ENCODE assay signal across 28 mouse cellular contexts in genomic region chr6:4009548-4009947, GRCm38 (mm10). TPM values are rescaled to one million over a fixed set of nuclear protein-coding genes. Genes with fewer than 3 reads are reported as not detected.
A peak's percentile ranks its signal among the peaks of the same experiment; 100 is the strongest.
DNase-seq lines count a peak whose midpoint lies in the region; ATAC-seq and TF ChIP-seq lines count a peak whose summit lies in the region.
"Had no signal": no experiment of that assay in that cellular context is flagged by ENCODE, and none has a peak within 500 bp of the region (broad histone marks: within the 10 kb centered on the region; RNA-seq: fewer than 3 reads in every experiment).

No protein-coding gene starts in this region.

- peak; percentile 32 to 73 for DNase-seq in heart, adult 18-20 months
- DNase-seq in lung, postnatal 10 days: no peak
- DNase-seq in heart, postnatal 0 days (ENCODE audit: low spot score): peak; percentile 55
- DNase-seq in kidney, postnatal 4 days: peak; percentile 5 to 18
- DNase-seq in ovary, postnatal 36 days (ENCODE audit: low spot score): no peak
- DNase-seq in hindbrain, postnatal 0 days (ENCODE audit: low spot score): no peak
- DNase-seq: adrenal gland, postnatal 36 days; cerebellum, adult 8-10 months; gastrocnemius, postnatal 14 days; liver, embryonic 13.5 days had no signal

- no peaks in the 10 kb centered on the region for H3K36me3 ChIP-seq in heart, embryonic 11.5 days (ENCODE audit: control insufficient read depth, insufficient read depth, low read length)
- peaks cover 3% of the 10 kb centered on the region; the same call in 1 of the 2 replicates for H3K36me3 ChIP-seq in lung, embryonic 16.5 days (ENCODE audit: control insufficient read depth, insufficient read depth, low read length)
- H3K36me3 ChIP-seq in heart, postnatal 0 days (replicated peaks; ENCODE audit: control insufficient read depth, insufficient read depth, low read length): no peaks in the 10 kb centered on the region
- H3K36me3 ChIP-seq in hindbrain, postnatal 0 days (ENCODE audit: insufficient read depth, low read length): no peaks in the 10 kb centered on the region
- H3K36me3 ChIP-seq: embryonic facial prominence, embryonic 15.5 days; forebrain, embryonic 10.5 days; limb, embryonic 12.5 days; liver, embryonic 13.5 days; neural tube, embryonic 12.5 days; stomach, embryonic 15.5 days had no signal

- no peak overlapping the region for H3K4me2 ChIP-seq in heart, embryonic 11.5 days
- no peak overlapping the region for H3K4me2 ChIP-seq in lung, embryonic 16.5 days (ENCODE audit: low read depth, low read length)
- H3K4me2 ChIP-seq in heart, postnatal 0 days (ENCODE audit: low read depth, low read length): no peak overlapping the region
- H3K4me2 ChIP-seq in hindbrain, postnatal 0 days (ENCODE audit: low read depth, low read length): no peak overlapping the region
- H3K4me2 ChIP-seq: embryonic facial prominence, embryonic 15.5 days; limb, embryonic 12.5 days; liver, embryonic 13.5 days; midbrain, embryonic 11.5 days; neural tube, embryonic 12.5 days; stomach, embryonic 15.5 days had no signal

- 0 out of 2 replicates have a peak, but pooled peaks have one; percentile 60 for TF ChIP-seq EP300 in heart, postnatal 0 days (IDR thresholded peaks at IDR 0.05; ENCODE audit: low read depth)

- no peak overlapping the region for H3K9ac ChIP-seq in heart, embryonic 11.5 days (ENCODE audit: low read depth, low read length)
- H3K9ac ChIP-seq in lung, embryonic 16.5 days (ENCODE audit: low read length): no peak overlapping the region
- H3K9ac ChIP-seq in heart, postnatal 0 days (replicated peaks; ENCODE audit: low read depth, low read length): no peak overlapping the region
- no peak overlapping the region for H3K9ac ChIP-seq in hindbrain, postnatal 0 days (replicated peaks; ENCODE audit: low read length)
- H3K9ac ChIP-seq: embryonic facial prominence, embryonic 15.5 days; limb, embryonic 12.5 days; liver, embryonic 13.5 days; neural tube, embryonic 12.5 days; stomach, embryonic 15.5 days had no signal

- no peak overlapping the region for H3K27ac ChIP-seq in heart, embryonic 11.5 days (ENCODE audit: low read depth, low read length)
- H3K27ac ChIP-seq in lung, embryonic 16.5 days (ENCODE audit: low read length): no peak overlapping the region
- peak overlapping the region; percentile 15; the same call in 1 of the 2 replicates for H3K27ac ChIP-seq in heart, postnatal 0 days (ENCODE audit: low read depth)
- H3K27ac ChIP-seq in hindbrain, postnatal 0 days: no peak overlapping the region
- H3K27ac ChIP-seq: embryonic facial prominence, embryonic 15.5 days; forebrain, embryonic 10.5 days; layer of hippocampus, adult 2 months; limb, embryonic 12.5 days; liver, embryonic 13.5 days; macrophage; neural tube, embryonic 12.5 days; stomach, embryonic 15.5 days had no signal

- no peak overlapping the region for H3K4me3 ChIP-seq in heart, embryonic 11.5 days (ENCODE audit: low read depth, low read length)
- H3K4me3 ChIP-seq in lung, embryonic 16.5 days (ENCODE audit: low read length): no peak overlapping the region
- H3K4me3 ChIP-seq in heart, postnatal 0 days (ENCODE audit: low read depth, low read length): no peak overlapping the region
- no peak overlapping the region for H3K4me3 ChIP-seq in hindbrain, postnatal 0 days (ENCODE audit: low read length)
- H3K4me3 ChIP-seq: embryonic facial prominence, embryonic 15.5 days; forebrain, embryonic 10.5 days; layer of hippocampus, adult 2 months; limb, embryonic 12.5 days; liver, embryonic 13.5 days; neural tube, embryonic 12.5 days; stomach, embryonic 15.5 days had no signal

- H3K9me3 ChIP-seq in heart, embryonic 11.5 days (replicated peaks; ENCODE audit: control insufficient read depth, low read length): no peaks in the 10 kb centered on the region
- H3K9me3 ChIP-seq in lung, embryonic 16.5 days (ENCODE audit: control insufficient read depth, low read length): no peaks in the 10 kb centered on the region
- no peaks in the 10 kb centered on the region for H3K9me3 ChIP-seq in heart, postnatal 0 days (replicated peaks; ENCODE audit: control insufficient read depth, low read length)
- no peaks in the 10 kb centered on the region for H3K9me3 ChIP-seq in hindbrain, postnatal 0 days (ENCODE audit: low read length)
- H3K9me3 ChIP-seq: embryonic facial prominence, embryonic 15.5 days; forebrain, embryonic 10.5 days; limb, embryonic 12.5 days; liver, embryonic 13.5 days; neural tube, embryonic 12.5 days; stomach, embryonic 15.5 days had no signal

- no peak for ATAC-seq in heart, embryonic 11.5 days (replicated peaks; ENCODE audit: insufficient number of reproducible peaks, low FRiP score, low TSS enrichment)
- ATAC-seq in lung, embryonic 16.5 days (ENCODE audit: low read depth): peak; percentile 62
- ATAC-seq in heart, postnatal 0 days (ENCODE audit: insufficient read depth, low read depth): peak; percentile 58; the same call in 1 of the 2 replicates
- ATAC-seq in hindbrain, postnatal 0 days: no peak
- ATAC-seq: activated CD4-positive, CD25-positive, alpha-beta regulatory T cell, adult 4 months; inflammation-experienced regulatory T-cells, adult 6 months; Patski had no signal

- TF ChIP-seq CTCF in heart, postnatal 0 days (IDR thresholded peaks at IDR 0.05; ENCODE audit: low read depth): no peak
- TF ChIP-seq CTCF in hindbrain, postnatal 0 days (IDR thresholded peaks at IDR 0.05; ENCODE audit: low read depth): no peak

- H3K4me1 ChIP-seq in heart, embryonic 11.5 days (ENCODE audit: control insufficient read depth, insufficient read depth, low read length): no peaks in the 10 kb centered on the region
- H3K4me1 ChIP-seq in lung, embryonic 16.5 days (replicated peaks; ENCODE audit: control insufficient read depth, insufficient read depth, low read length): peaks cover 7% of the 10 kb centered on the region
- H3K4me1 ChIP-seq in heart, postnatal 0 days (ENCODE audit: control insufficient read depth, insufficient read depth): no peaks in the 10 kb centered on the region
- H3K4me1 ChIP-seq in hindbrain, postnatal 0 days (ENCODE audit: insufficient read depth, low read length): no peaks in the 10 kb centered on the region
- H3K4me1 ChIP-seq: embryonic facial prominence, embryonic 15.5 days; forebrain, embryonic 10.5 days; liver, embryonic 13.5 days; neural tube, embryonic 12.5 days; stomach, embryonic 15.5 days had no signal

- no peaks in the 10 kb centered on the region for H3K27me3 ChIP-seq in heart, embryonic 11.5 days (ENCODE audit: control insufficient read depth, insufficient read depth, low read length)
- H3K27me3 ChIP-seq in lung, embryonic 16.5 days (ENCODE audit: control insufficient read depth, insufficient read depth, low read depth, low read length): no peaks in the 10 kb centered on the region
- no peaks in the 10 kb centered on the region for H3K27me3 ChIP-seq in heart, postnatal 0 days (ENCODE audit: control insufficient read depth, insufficient read depth, low read length)
- no peaks in the 10 kb centered on the region for H3K27me3 ChIP-seq in hindbrain, postnatal 0 days (ENCODE audit: insufficient read depth, low read length)
- H3K27me3 ChIP-seq: embryonic facial prominence, embryonic 15.5 days; limb, embryonic 12.5 days; liver, embryonic 13.5 days; neural tube, embryonic 12.5 days; stomach, embryonic 15.5 days had no signal

RNA-seq across cellular contexts. Expression of gene Gng11, which starts 5.8 kb away (rescaled TPM):
- total RNA-seq in heart, adult 18-20 months (2021): 10 to 100 TPM; 46.4 to 64.5 TPM
- polyA plus RNA-seq in heart, embryonic 11.5 days (2014; fragmentation: Nextera tagmentation; extraction: Ambion mirVana): 69.3 and 71.5 TPM in 2 replicates
- 161 and 166 TPM in 2 replicates for polyA plus RNA-seq in lung, embryonic 16.5 days (2015; fragmentation: Nextera tagmentation; extraction: Ambion mirVana)
- total RNA-seq in heart, postnatal 0 days (2014; rRNA removed; ENCODE audit: low replicate concordance): 52.6 and 80.1 TPM in 2 replicates
- 145 and 149 TPM in 2 replicates for polyA plus RNA-seq in heart, postnatal 0 days (2015; fragmentation: Nextera tagmentation; extraction: Ambion mirVana)
- total RNA-seq in hindbrain, postnatal 0 days (2014; rRNA removed): 7.9 and 11.4 TPM in 2 replicates
- 31.0 and 33.7 TPM in 2 replicates for polyA plus RNA-seq in hindbrain, postnatal 0 days (2015; fragmentation: Nextera tagmentation; extraction: Ambion mirVana)
- polyA plus RNA-seq: activated CD4-positive, CD25-positive, alpha-beta regulatory T cell, adult 4 months; inflammation-experienced regulatory T-cells, adult 6 months; Patski had no signal

RNA-seq across cellular contexts. Expression of gene Gngt1, which starts 16.0 kb away (rescaled TPM):
- not detected for total RNA-seq in heart, adult 18-20 months (2021)
- not detected in 2 replicates for polyA plus RNA-seq in heart, embryonic 11.5 days (2014; fragmentation: Nextera tagmentation; extraction: Ambion mirVana)
- polyA plus RNA-seq in lung, embryonic 16.5 days (2015; fragmentation: Nextera tagmentation; extraction: Ambion mirVana): not detected in 2 replicates
- not detected in 2 replicates for total RNA-seq in heart, postnatal 0 days (2014; rRNA removed; ENCODE audit: low replicate concordance)
- polyA plus RNA-seq in heart, postnatal 0 days (2015; fragmentation: Nextera tagmentation; extraction: Ambion mirVana): not detected in 2 replicates
- not detected in 2 replicates for total RNA-seq in hindbrain, postnatal 0 days (2014; rRNA removed)
- not detected in 2 replicates for polyA plus RNA-seq in hindbrain, postnatal 0 days (2015; fragmentation: Nextera tagmentation; extraction: Ambion mirVana)
- total RNA-seq: adrenal gland, postnatal 36 days; common myeloid progenitor, adult 5-6 weeks; gastrocnemius, postnatal 14 days; layer of hippocampus, adult 2 months; monocyte, adult 5-6 weeks had no signal
- polyA plus RNA-seq: activated CD4-positive, CD25-positive, alpha-beta regulatory T cell, adult 4 months; C2C12; forebrain, embryonic 10.5 days; hindbrain, embryonic 11.5 days; inflammation-experienced regulatory T-cells, adult 6 months; limb, embryonic 12.5 days; liver, embryonic 13.5 days; macrophage; midbrain, embryonic 11.5 days; neural tube, embryonic 12.5 days; spleen, adult 2 months; stomach, embryonic 15.5 days had no signal

RNA-seq across cellular contexts. Expression of gene Tfpi2, which starts 20.8 kb away (rescaled TPM):
- total RNA-seq in heart, adult 18-20 months (2021): 1 to 10 TPM in 1 of 2 experiments, under 1 TPM in 1; 0.62 to 2.1 TPM
- polyA plus RNA-seq in heart, embryonic 11.5 days (2014; fragmentation: Nextera tagmentation; extraction: Ambion mirVana): 4.0 and 4.6 TPM in 2 replicates
- polyA plus RNA-seq in lung, embryonic 16.5 days (2015; fragmentation: Nextera tagmentation; extraction: Ambion mirVana): 3.6 and 4.5 TPM in 2 replicates
- 2.6 and 4.0 TPM in 2 replicates for total RNA-seq in heart, postnatal 0 days (2014; rRNA removed; ENCODE audit: low replicate concordance)
- 4.2 and 4.8 TPM in 2 replicates for polyA plus RNA-seq in heart, postnatal 0 days (2015; fragmentation: Nextera tagmentation; extraction: Ambion mirVana)
- total RNA-seq in hindbrain, postnatal 0 days (2014; rRNA removed): not detected in 2 replicates
- polyA plus RNA-seq in hindbrain, postnatal 0 days (2015; fragmentation: Nextera tagmentation; extraction: Ambion mirVana): 0.49 and 0.53 TPM in 2 replicates
- total RNA-seq: layer of hippocampus, adult 2 months; monocyte, adult 5-6 weeks had no signal
- polyA plus RNA-seq: activated CD4-positive, CD25-positive, alpha-beta regulatory T cell, adult 4 months; inflammation-experienced regulatory T-cells, adult 6 months; macrophage; Patski had no signal

Comparison
In these comparisons a context has a peak if more than half of its experiments do, and no peak if none do; other contexts are left out.
1. ATAC-seq: peak in lung, embryonic 16.5 days (single experiment) and heart, postnatal 0 days (single experiment); none in heart, embryonic 11.5 days (single experiment) and hindbrain, postnatal 0 days (single experiment).
2. DNase-seq: peak in heart, adult 18-20 months (2 of 2), heart, postnatal 0 days (single experiment) and kidney, postnatal 4 days (2 of 2); none in lung, postnatal 10 days (single experiment), ovary, postnatal 36 days (single experiment) and hindbrain, postnatal 0 days (single experiment).